Mouse (Mus musculus): Measurements from ENCODE around the gene Dcxr. TPM values are rescaled to one million over a fixed set of nuclear protein-coding genes. Genes with fewer than 3 reads are reported as not detected.

The Dcxr gene
- polyA plus RNA-seq, 1 experiment from 2014 or later, result 123 TPM

DNA sequence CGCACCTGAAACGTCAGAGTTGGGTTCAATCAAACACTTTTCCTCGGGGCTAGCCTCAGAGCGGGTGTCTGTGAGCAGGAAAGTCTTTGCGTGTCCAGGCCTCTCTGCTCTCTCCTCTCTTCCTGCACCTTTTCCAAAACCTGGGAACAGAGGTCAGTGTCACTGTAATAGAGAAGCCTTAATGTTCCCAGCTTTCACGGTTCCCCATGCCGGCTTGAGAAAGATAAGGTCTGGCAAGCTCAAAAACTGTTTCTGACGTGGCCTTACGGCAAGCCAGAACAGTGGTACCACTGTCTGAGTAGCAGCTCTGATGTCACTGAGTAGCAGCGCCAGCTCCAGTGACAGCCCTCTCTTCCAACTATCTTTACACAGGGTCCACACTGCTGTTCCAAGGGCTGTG, 12.5 kb downstream of the Dcxr start:
- TF ChIP-seq CTCF (IDR thresholded peaks at IDR 0.05; ENCODE audit: low read depth), result no peak
- peak overlapping the region; percentile 75 for H3K4me2 ChIP-seq (ENCODE audit: low read length)
- no peaks in the 10 kb centered on the region for H3K9me3 ChIP-seq (replicated peaks; ENCODE audit: low read length)
- H3K4me1 ChIP-seq (replicated peaks; ENCODE audit: insufficient read depth, low read length), result peaks cover 15% of the 10 kb centered on the region; the same call in 1 of the 2 replicates
- WGBS, result 38% methylated on average over 10 of the region's 10 CpGs
- peak overlapping the region; percentile 61 for H3K4me3 ChIP-seq (replicated peaks; ENCODE audit: low read depth, low read length)
- H3K27ac ChIP-seq, result no peak overlapping the region
- ATAC-seq (replicated peaks; ENCODE audit: low FRiP score, low read depth) (no peak), DNase-seq (ENCODE audit: low spot score) (no peak)
- no peaks in the 10 kb centered on the region for H3K27me3 ChIP-seq (ENCODE audit: insufficient read depth, low read length)
- 0 out of 2 replicates have a peak, but pooled peaks cover 15% of the 10 kb centered on the region for H3K36me3 ChIP-seq (ENCODE audit: insufficient read depth, low read length)
- peak overlapping the region; percentile 55 for H3K9ac ChIP-seq (ENCODE audit: low read depth, low read length)

DNA sequence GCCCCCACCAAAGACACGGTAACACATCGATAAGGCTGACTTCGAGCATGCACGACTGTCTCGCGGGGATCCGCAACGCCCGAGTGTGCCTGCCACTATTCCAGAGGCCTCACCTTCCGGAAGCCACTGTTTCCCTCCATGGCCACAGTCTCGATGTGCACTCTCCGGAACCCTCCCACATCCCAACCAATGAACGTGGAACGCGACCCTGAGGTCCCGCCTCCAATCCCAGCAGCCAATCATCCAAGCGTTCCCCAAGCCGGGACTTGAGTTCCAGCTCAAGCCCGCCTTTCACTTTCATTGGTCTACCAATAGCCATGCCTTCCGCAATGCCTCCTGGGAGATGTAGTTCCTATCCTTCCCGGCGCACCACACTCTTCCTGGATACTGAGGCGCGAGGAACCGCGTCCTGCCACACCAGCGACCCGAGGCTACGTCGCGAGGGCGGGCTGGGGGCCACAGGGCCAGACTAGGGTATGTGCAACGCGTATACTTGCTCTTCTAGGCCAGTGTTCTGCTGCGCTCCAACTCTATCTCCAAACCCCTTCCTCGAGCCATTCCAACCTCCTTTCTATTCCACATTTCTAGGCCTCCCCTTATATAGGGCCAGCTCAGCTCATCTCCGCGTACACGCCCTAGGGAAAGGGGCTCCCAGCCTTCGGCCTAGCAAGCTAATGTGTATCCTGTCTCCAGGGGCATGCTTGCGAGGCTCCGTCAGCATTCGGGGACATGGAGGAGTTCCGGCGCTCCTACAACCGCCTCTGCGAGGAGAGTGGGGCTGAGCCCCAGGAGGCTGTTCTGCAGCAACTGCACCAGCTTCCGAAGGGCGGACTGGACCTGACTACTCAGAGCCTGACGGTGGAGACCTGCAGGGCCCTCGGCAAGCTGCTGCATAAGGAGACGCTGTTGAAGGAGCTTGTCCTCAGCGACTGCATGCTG, 13.2 kb downstream of the Dcxr start, which contains the start of the genes Cenpx and Lrrc45:
Cenpx (minus strand) TSS at position 159 of the 939 bp plus-strand sequence.
Lrrc45 (plus strand) TSS at position 346 of the 939 bp plus-strand sequence.
- 0 out of 2 replicates have a peak, but pooled peaks cover 15% of the 10 kb centered on the region for H3K36me3 ChIP-seq (ENCODE audit: insufficient read depth, low read length)
- H3K9me3 ChIP-seq (replicated peaks; ENCODE audit: low read length), result no peaks in the 10 kb centered on the region
- peak within 1 kb of the TSS; percentile 73 for H3K27ac ChIP-seq
- H3K4me2 ChIP-seq (ENCODE audit: low read length), result peak within 1 kb of the TSS; percentile 75
- H3K4me1 ChIP-seq (replicated peaks; ENCODE audit: insufficient read depth, low read length), result peaks cover 15% of the 10 kb centered on the region; the same call in 1 of the 2 replicates
- peak within 1 kb of the TSS; percentile 70 for H3K9ac ChIP-seq (ENCODE audit: low read depth, low read length)
- H3K27me3 ChIP-seq (ENCODE audit: insufficient read depth, low read length), result no peaks in the 10 kb centered on the region
- peak; percentile 93 for ATAC-seq (replicated peaks; ENCODE audit: low FRiP score, low read depth)
- 2% methylated on average over 53 of the region's 53 CpGs for WGBS
- H3K4me3 ChIP-seq (replicated peaks; ENCODE audit: low read depth, low read length), result peak within 1 kb of the TSS; percentile 61
- peak; percentile 100 for DNase-seq (ENCODE audit: low spot score)
- TF ChIP-seq CTCF (IDR thresholded peaks at IDR 0.05; ENCODE audit: low read depth), result no peak

DNA sequence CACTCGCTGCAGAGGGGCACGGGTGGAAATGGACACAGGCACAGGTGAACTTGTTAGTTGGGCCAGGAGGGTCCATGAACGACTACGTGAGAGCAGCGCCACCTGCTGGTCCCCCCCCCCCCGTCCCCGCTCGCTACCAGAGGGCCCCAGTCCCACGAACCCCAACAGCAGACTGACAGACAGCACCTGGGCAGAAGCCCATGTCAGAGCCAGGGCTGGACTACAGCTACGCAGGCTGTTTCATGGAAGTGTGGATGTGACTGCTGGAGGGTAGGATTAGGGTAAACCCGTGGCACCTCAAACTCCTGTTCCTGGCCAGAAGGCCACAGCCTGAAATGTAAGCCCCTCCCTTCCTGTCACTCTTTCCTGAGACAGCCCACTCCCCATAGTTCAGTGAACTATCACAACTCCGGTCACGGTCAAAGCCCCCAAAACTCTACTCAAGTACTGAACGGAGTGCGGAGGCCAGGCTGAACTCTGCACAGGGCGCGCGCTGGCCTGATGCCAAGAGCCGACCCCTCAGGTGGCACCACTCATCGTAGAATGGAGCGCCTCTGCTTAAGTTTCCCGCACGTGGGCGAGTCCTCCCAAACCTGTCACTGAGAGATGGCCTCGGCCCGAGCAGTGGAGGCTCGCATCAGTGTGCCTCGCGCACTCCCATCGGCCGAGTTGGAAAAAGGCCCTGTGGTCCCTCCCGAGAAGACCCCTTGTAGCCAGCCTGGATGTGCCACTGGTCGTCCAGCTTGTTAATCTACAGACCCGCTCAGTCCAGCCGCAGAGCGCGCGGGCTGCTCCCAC, 14.1 kb downstream of the Dcxr start:
- H3K4me3 ChIP-seq (replicated peaks; ENCODE audit: low read depth, low read length), result peak overlapping the region; percentile 61
- H3K9ac ChIP-seq (ENCODE audit: low read depth, low read length), result peak overlapping the region; percentile 70
- H3K4me2 ChIP-seq (ENCODE audit: low read length), result peak overlapping the region; percentile 75
- H3K27ac ChIP-seq, result peak overlapping the region; percentile 73
- no peaks in the 10 kb centered on the region for H3K27me3 ChIP-seq (ENCODE audit: insufficient read depth, low read length)
- peak; percentile 66 for DNase-seq (ENCODE audit: low spot score)
- H3K36me3 ChIP-seq (ENCODE audit: insufficient read depth, low read length), result 0 out of 2 replicates have a peak, but pooled peaks cover 13% of the 10 kb centered on the region
- peaks cover 15% of the 10 kb centered on the region; the same call in 1 of the 2 replicates for H3K4me1 ChIP-seq (replicated peaks; ENCODE audit: insufficient read depth, low read length)
- ATAC-seq (replicated peaks; ENCODE audit: low FRiP score, low read depth), result peak; percentile 31
- under 1% methylated on average over 37 of the region's 38 CpGs for WGBS
- no peaks in the 10 kb centered on the region for H3K9me3 ChIP-seq (replicated peaks; ENCODE audit: low read length)
- peak; percentile 80 for TF ChIP-seq CTCF (IDR thresholded peaks at IDR 0.05; ENCODE audit: low read depth)

GRCm38 (mm10) chr11:120711980-120712604, 15.0 kb downstream of the Dcxr start:
- DNase-seq (ENCODE audit: low spot score) (no peak), ATAC-seq (replicated peaks; ENCODE audit: low FRiP score, low read depth) (no peak)
- no peak for TF ChIP-seq CTCF (IDR thresholded peaks at IDR 0.05; ENCODE audit: low read depth)
- Histone ChIP-seq H3K27me3 (ENCODE audit: insufficient read depth, low read length) (no peaks in the 10 kb centered on the region), H3K36me3 (ENCODE audit: insufficient read depth, low read length) (0 out of 2 replicates have a peak, but pooled peaks cover 9% of the 10 kb centered on the region), H3K4me3 (replicated peaks; ENCODE audit: low read depth, low read length) (no peak overlapping the region), H3K4me2 (ENCODE audit: low read length) (peak overlapping the region; percentile 75), H3K27ac (no peak overlapping the region), H3K4me1 (replicated peaks; ENCODE audit: insufficient read depth, low read length) (peaks cover 16% of the 10 kb centered on the region), H3K9me3 (replicated peaks; ENCODE audit: low read length) (no peaks in the 10 kb centered on the region), H3K9ac (ENCODE audit: low read depth, low read length) (0 out of 2 replicates have a peak overlapping the region, but pooled peaks have one; percentile 70)
- 60% methylated on average over 8 of the region's 8 CpGs for WGBS

DNA sequence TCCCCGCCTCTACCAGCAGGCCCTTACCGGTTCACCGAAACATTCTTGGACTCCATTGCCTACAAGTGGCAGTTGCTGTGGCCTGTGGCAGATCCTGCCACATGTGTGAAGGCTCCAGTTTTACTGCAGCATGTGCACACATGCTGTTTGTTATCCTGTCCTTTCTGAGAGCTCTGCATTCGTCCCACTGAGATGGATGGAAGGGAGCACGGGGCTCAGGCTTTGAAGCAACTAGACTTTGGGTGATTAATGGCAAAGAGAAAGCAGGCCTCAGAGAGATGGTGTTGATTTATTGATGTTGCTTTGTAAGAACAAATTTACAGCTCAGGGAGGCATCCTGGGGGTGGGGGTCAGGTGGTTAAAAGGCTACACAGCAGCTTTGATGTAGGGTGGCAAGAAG, 16.4 kb downstream of the Dcxr start:
- no peak overlapping the region for H3K9ac ChIP-seq (ENCODE audit: low read depth, low read length)
- 38% methylated on average over 5 of the region's 5 CpGs for WGBS
- H3K36me3 ChIP-seq (ENCODE audit: insufficient read depth, low read length), result 0 out of 2 replicates have a peak, but pooled peaks cover 7% of the 10 kb centered on the region
- H3K27me3 ChIP-seq (ENCODE audit: insufficient read depth, low read length), result no peaks in the 10 kb centered on the region
- DNase-seq (ENCODE audit: low spot score) (peak; percentile 52), ATAC-seq (replicated peaks; ENCODE audit: low FRiP score, low read depth) (no peak)
- no peak for TF ChIP-seq CTCF (IDR thresholded peaks at IDR 0.05; ENCODE audit: low read depth)
- H3K4me2 ChIP-seq (ENCODE audit: low read length), result no peak overlapping the region
- H3K4me1 ChIP-seq (replicated peaks; ENCODE audit: insufficient read depth, low read length), result peaks cover 22% of the 10 kb centered on the region
- H3K4me3 ChIP-seq (replicated peaks; ENCODE audit: low read depth, low read length), result no peak overlapping the region
- H3K27ac ChIP-seq, result no peak overlapping the region
- no peaks in the 10 kb centered on the region for H3K9me3 ChIP-seq (replicated peaks; ENCODE audit: low read length)

All from kidney, postnatal 0 days (tissue).